In the genomic region with DNA sequence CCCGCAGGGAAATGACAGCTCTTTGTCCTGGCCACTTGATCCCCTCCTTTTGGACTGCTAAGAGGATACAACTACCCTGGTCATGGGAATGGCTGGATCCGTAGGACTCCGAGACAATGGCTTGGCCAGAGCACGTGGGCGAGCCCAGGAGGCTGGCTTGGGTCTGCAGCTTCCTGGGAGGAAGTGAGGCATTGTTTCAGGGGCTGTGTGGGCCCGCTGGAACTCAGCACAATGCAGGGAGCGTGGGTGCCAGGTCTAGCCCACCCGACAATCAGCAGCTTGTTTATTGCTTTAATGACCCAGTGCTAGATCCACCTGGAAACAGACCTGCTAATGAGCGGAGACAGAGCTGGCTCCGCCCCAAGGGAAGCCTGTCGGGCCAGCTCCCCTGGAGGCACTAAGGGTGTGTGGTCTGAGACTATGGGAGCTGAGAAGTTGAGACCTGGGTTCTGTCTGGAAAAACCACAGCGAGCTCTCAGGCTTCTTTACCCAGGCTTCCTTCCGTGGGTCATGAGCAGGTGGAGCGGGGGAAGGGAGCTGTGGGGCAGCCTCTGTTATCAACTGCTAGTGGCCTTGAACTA, we compare ENCODE assay signal across 9 mouse cellular contexts. TPM values are rescaled to one million over a fixed set of nuclear protein-coding genes. Genes with fewer than 3 reads are reported as not detected.
A peak's percentile ranks its signal among the peaks of the same experiment; 100 is the strongest.
DNase-seq lines count a peak whose midpoint lies in the region; ATAC-seq and TF ChIP-seq lines count a peak whose summit lies in the region.
"Had no signal": no experiment of that assay in that cellular context is flagged by ENCODE, and none has a peak within 500 bp of the region (broad histone marks: within the 10 kb centered on the region; RNA-seq: fewer than 3 reads in every experiment).

No protein-coding gene starts in this region.

- H3K27ac ChIP-seq in heart, embryonic 11.5 days (ENCODE audit: low read depth, low read length): no peak overlapping the region
- H3K27ac ChIP-seq in midbrain, postnatal 0 days (ENCODE audit: low read depth, low read length): no peak overlapping the region
- no peak overlapping the region for H3K27ac ChIP-seq in hindbrain, embryonic 12.5 days

- H3K36me3 ChIP-seq in heart, embryonic 11.5 days (ENCODE audit: control insufficient read depth, insufficient read depth, low read length): no peaks in the 10 kb centered on the region
- no peaks in the 10 kb centered on the region for H3K36me3 ChIP-seq in midbrain, postnatal 0 days (ENCODE audit: insufficient read depth, low read length)
- H3K36me3 ChIP-seq in hindbrain, embryonic 12.5 days: no peaks in the 10 kb centered on the region

- peak; percentile 65 to 66 for DNase-seq in cerebellum, postnatal 10 days
- no peak for DNase-seq in cerebellum, adult 9-11 months
- peak; percentile 43 for DNase-seq in adrenal gland, postnatal 14 days
- DNase-seq in kidney, postnatal 25 days: peak; percentile 65 to 84
- no peak for DNase-seq in midbrain, postnatal 0 days (ENCODE audit: low spot score)
- DNase-seq in cerebellum, adult 9-10 months: no peak

- no peak for ATAC-seq in heart, embryonic 11.5 days (replicated peaks; ENCODE audit: insufficient number of reproducible peaks, low FRiP score, low TSS enrichment)
- ATAC-seq in midbrain, postnatal 0 days (ENCODE audit: low FRiP score): no peak
- ATAC-seq in hindbrain, embryonic 12.5 days (ENCODE audit: low FRiP score): no peak

- peak overlapping the region; percentile 29; the same call in 1 of the 2 replicates for H3K9ac ChIP-seq in heart, embryonic 11.5 days (ENCODE audit: low read depth, low read length)
- H3K9ac ChIP-seq in midbrain, postnatal 0 days (replicated peaks; ENCODE audit: low read length, poor library complexity, severe bottlenecking): 0 out of 2 replicates have a peak overlapping the region, but pooled peaks have one; percentile 19
- H3K9ac ChIP-seq in hindbrain, embryonic 12.5 days: no peak overlapping the region

- 28% methylated on average over 14 of the region's 14 CpGs for WGBS in heart, embryonic 11.5 days (ENCODE audit: insufficient replicate concordance)
- 33% methylated on average over 14 of the region's 14 CpGs for WGBS in midbrain, postnatal 0 days
- WGBS in hindbrain, embryonic 12.5 days: 39% methylated on average over 14 of the region's 14 CpGs

- H3K4me1 ChIP-seq in heart, embryonic 11.5 days (ENCODE audit: control insufficient read depth, insufficient read depth, low read length): peaks cover 11% of the 10 kb centered on the region
- no peaks in the 10 kb centered on the region; the same call in 1 of the 2 replicates for H3K4me1 ChIP-seq in midbrain, postnatal 0 days (ENCODE audit: insufficient read depth, low read length)
- H3K4me1 ChIP-seq in hindbrain, embryonic 12.5 days: peaks cover 14% of the 10 kb centered on the region

- H3K4me3 ChIP-seq in heart, embryonic 11.5 days (ENCODE audit: low read depth, low read length): no peak overlapping the region
- no peak overlapping the region for H3K4me3 ChIP-seq in midbrain, postnatal 0 days (ENCODE audit: low read depth, low read length)
- H3K4me3 ChIP-seq in hindbrain, embryonic 12.5 days: no peak overlapping the region
- H3K4me3 ChIP-seq: erythroblast, embryonic 14.5 days had no signal

- H3K4me2 ChIP-seq in heart, embryonic 11.5 days: peak overlapping the region; percentile 41
- H3K4me2 ChIP-seq in midbrain, postnatal 0 days (ENCODE audit: low read depth, low read length, poor library complexity, severe bottlenecking): no peak overlapping the region
- H3K4me2 ChIP-seq in hindbrain, embryonic 12.5 days (replicated peaks): no peak overlapping the region; the same call in 1 of the 2 replicates

- H3K27me3 ChIP-seq in heart, embryonic 11.5 days (ENCODE audit: control insufficient read depth, insufficient read depth, low read length): no peaks in the 10 kb centered on the region
- H3K27me3 ChIP-seq in midbrain, postnatal 0 days (ENCODE audit: insufficient read depth, low read length): no peaks in the 10 kb centered on the region
- no peaks in the 10 kb centered on the region for H3K27me3 ChIP-seq in hindbrain, embryonic 12.5 days

- H3K9me3 ChIP-seq in heart, embryonic 11.5 days (replicated peaks; ENCODE audit: control insufficient read depth, low read length): no peaks in the 10 kb centered on the region
- no peaks in the 10 kb centered on the region for H3K9me3 ChIP-seq in midbrain, postnatal 0 days (ENCODE audit: low read length)
- H3K9me3 ChIP-seq in hindbrain, embryonic 12.5 days (replicated peaks): peaks cover 4% of the 10 kb centered on the region; the same call in 1 of the 2 replicates

- no peak for TF ChIP-seq CTCF in midbrain, postnatal 0 days (IDR thresholded peaks at IDR 0.05)

RNA-seq across cellular contexts. Expression of gene Sox13, which starts 24.3 kb away (rescaled TPM):
- total RNA-seq in adrenal gland, postnatal 14 days (2021): 19.3 and 20.0 TPM in 2 replicates
- polyA plus RNA-seq in heart, embryonic 11.5 days (2014; fragmentation: Nextera tagmentation; extraction: Ambion mirVana): 3.3 and 3.7 TPM in 2 replicates
- 16.5 and 17.3 TPM in 2 replicates for total RNA-seq in midbrain, postnatal 0 days (2014; rRNA removed)
- polyA plus RNA-seq in midbrain, postnatal 0 days (2015; fragmentation: Nextera tagmentation; extraction: Ambion mirVana): 3.3 and 4.7 TPM in 2 replicates
- polyA plus RNA-seq in hindbrain, embryonic 12.5 days (2016; fragmentation: Nextera tagmentation; extraction: Ambion mirVana): 17.5 and 19.2 TPM in 2 replicates

Comparison
In these comparisons a context has a peak if more than half of its experiments do, and no peak if none do; other contexts are left out.
1. DNase-seq: peak in cerebellum, postnatal 10 days (2 of 2), adrenal gland, postnatal 14 days (single experiment) and kidney, postnatal 25 days (2 of 2); none in cerebellum, adult 9-11 months (single experiment), midbrain, postnatal 0 days (single experiment) and cerebellum, adult 9-10 months (single experiment).